Mouse (Mus musculus) forebrain, postnatal 0 days (tissue): Measurements from ENCODE around the gene Rap1gap. TPM values are rescaled to one million over a fixed set of nuclear protein-coding genes. Genes with fewer than 3 reads are reported as not detected.

Experiments used
- ATAC-seq: fragments of 200-750 bp; cut with Nextera tagmentation; 2 replicates; pipeline ENCODE4 v1.8.0; 2017; ENCODE audit warnings: mild to moderate bottlenecking, moderate library complexity
- DNase-seq: peaks from one replicate; pipeline ENCODE4 v3.0.0-alpha.2; 2015
- H3K27ac ChIP-seq: fragments of 300-500 bp; sonication (generic); 2 replicates; pipeline ENCODE4 v1.5.1; 2014; ENCODE audit warnings: low read depth, mild to moderate bottlenecking, antibody characterized with exemption, low read length, moderate library complexity, mixed read lengths
- H3K27me3 ChIP-seq: fragments of 300-500 bp; sonication (generic); 2 replicates; pipeline ENCODE4 v1.6.1; 2014; ENCODE audit warnings: mild to moderate bottlenecking, low read length, mixed read lengths; ENCODE audit not compliant: insufficient read depth
- H3K36me3 ChIP-seq: fragments of 300-500 bp; sonication (generic); 2 replicates; pipeline ENCODE4 v1.6.1; 2014; ENCODE audit warnings: mild to moderate bottlenecking, moderate library complexity; ENCODE audit not compliant: insufficient read depth
- H3K4me1 ChIP-seq: fragments of 300-500 bp; sonication (generic); 2 replicates; pipeline ENCODE4 v1.6.1; 2014; ENCODE audit warnings: antibody characterized with exemption; ENCODE audit not compliant: insufficient read depth
- H3K4me2 ChIP-seq: fragments of 300-500 bp; sonication (generic); 2 replicates; pipeline ENCODE4 v1.6.1; 2014; ENCODE audit warnings: low read depth, mild to moderate bottlenecking, moderate library complexity
- H3K4me3 ChIP-seq: fragments of 300-500 bp; sonication (generic); 2 replicates; pipeline ENCODE4 v1.5.1; 2014; ENCODE audit warnings: low read depth, low read length, mixed read lengths
- H3K9ac ChIP-seq: fragments of 300-500 bp; sonication (generic); 2 replicates; pipeline ENCODE4 v1.6.1; 2014; ENCODE audit warnings: mild to moderate bottlenecking
- H3K9me3 ChIP-seq: fragments of 300-500 bp; sonication (generic); 2 replicates; pipeline ENCODE4 v1.6.1; 2016; ENCODE audit warnings: low read length
- CTCF ChIP-seq: sonication (generic); IDR thresholded peaks from 2 replicates; pipeline ENCODE4 v1.5.1; 2016; ENCODE audit warnings: antibody characterized with exemption, control low read depth, low read depth
- WGBS: fragments of 180-500 bp; shearing (Covaris S2); extraction: QIAGEN DNeasy Blood & Tissue Kit; methylation state at CpG from one replicate; pipeline ENCODE4 v1.1.7; 2014; 5-methylcytosine and 5-hydroxymethylcytosine counted together
- polyA plus RNA-seq: library from polyadenylated mRNA; unstranded; fragments of >200 nt; fragmentation: Nextera tagmentation; extraction: Ambion mirVana; gene quantifications from 2 replicates; pipeline ENCODE4 v1.2.1, GENCODE M21; 2015
- total RNA-seq: library from RNA; depleted of rRNA; stranded (reverse); fragments of >200 nt; gene quantifications from 2 replicates; pipeline ENCODE4 v1.2.3, GENCODE M21; 2014

Gene Rap1gap
- total and polyA plus RNA-seq, 2 experiments from 2014 or later: 74.3 to 113 TPM

GRCm38 (mm10) chr4:137732361-137732760 lies 67.8 kb downstream of the Rap1gap start:
- no peak overlapping the region for H3K4me3 ChIP-seq
- DNase-seq (no peak), ATAC-seq (no peak)
- H3K4me1 ChIP-seq: peaks cover 11% of the 10 kb centered on the region; the same call in 1 of the 2 replicates
- H3K9ac ChIP-seq: no peak overlapping the region
- no peak overlapping the region for H3K27ac ChIP-seq
- no peak overlapping the region for H3K4me2 ChIP-seq
- no peaks in the 10 kb centered on the region for H3K27me3 ChIP-seq
- 80% methylated on average over 3 of the region's 3 CpGs for WGBS
- no peaks in the 10 kb centered on the region for H3K9me3 ChIP-seq
- TF ChIP-seq CTCF: no peak
- no peaks in the 10 kb centered on the region for H3K36me3 ChIP-seq

DNA sequence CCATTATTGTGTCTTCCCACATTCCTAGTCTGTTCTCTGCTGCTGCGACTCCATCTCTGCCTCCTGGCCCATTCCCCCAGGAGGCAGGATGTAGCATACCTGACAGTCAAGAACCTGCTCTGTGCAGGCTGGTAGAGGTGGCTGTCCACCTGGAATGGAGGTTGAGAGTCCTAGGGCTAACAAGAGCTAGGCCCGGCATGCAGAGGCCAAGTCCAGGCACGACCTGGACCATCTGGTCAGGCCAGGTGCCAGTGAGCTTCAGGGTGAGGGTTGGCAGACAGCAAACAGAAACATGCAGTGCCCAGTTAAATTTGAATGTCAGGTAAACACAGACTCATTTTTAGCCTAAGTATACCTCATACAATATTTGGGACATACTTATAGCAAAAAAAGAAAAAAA lies 68.4 kb downstream of the Rap1gap start:
- no peak for DNase-seq
- TF ChIP-seq CTCF: no peak
- WGBS: 83% methylated on average over 3 of the region's 3 CpGs
- Histone ChIP-seq H3K27ac (no peak overlapping the region), H3K4me3 (no peak overlapping the region), H3K4me2 (no peak overlapping the region), H3K36me3 (no peaks in the 10 kb centered on the region), H3K27me3 (no peaks in the 10 kb centered on the region), H3K4me1 (peaks cover 11% of the 10 kb centered on the region; the same call in 1 of the 2 replicates), H3K9ac (no peak overlapping the region), H3K9me3 (no peaks in the 10 kb centered on the region)
- ATAC-seq: no peak

GRCm38 (mm10) chr4:137733459-137733858 lies 68.9 kb downstream of the Rap1gap start:
- Histone ChIP-seq H3K4me2 (no peak overlapping the region), H3K4me1 (peaks cover 7% of the 10 kb centered on the region; the same call in 1 of the 2 replicates), H3K36me3 (no peaks in the 10 kb centered on the region), H3K27ac (no peak overlapping the region), H3K9ac (no peak overlapping the region), H3K4me3 (no peak overlapping the region), H3K9me3 (no peaks in the 10 kb centered on the region), H3K27me3 (no peaks in the 10 kb centered on the region)
- WGBS: 82% methylated on average over 5 of the region's 5 CpGs
- peak; percentile 36; the same call in 1 of the 2 replicates for TF ChIP-seq CTCF
- DNase-seq (no peak), ATAC-seq (no peak)

GRCm38 (mm10) chr4:137736220-137736701 lies 71.7 kb downstream of the Rap1gap start:
- 40% methylated on average over 11 of the region's 11 CpGs for WGBS
- ATAC-seq: peak; percentile 63
- DNase-seq: peak; percentile 19

DNA sequence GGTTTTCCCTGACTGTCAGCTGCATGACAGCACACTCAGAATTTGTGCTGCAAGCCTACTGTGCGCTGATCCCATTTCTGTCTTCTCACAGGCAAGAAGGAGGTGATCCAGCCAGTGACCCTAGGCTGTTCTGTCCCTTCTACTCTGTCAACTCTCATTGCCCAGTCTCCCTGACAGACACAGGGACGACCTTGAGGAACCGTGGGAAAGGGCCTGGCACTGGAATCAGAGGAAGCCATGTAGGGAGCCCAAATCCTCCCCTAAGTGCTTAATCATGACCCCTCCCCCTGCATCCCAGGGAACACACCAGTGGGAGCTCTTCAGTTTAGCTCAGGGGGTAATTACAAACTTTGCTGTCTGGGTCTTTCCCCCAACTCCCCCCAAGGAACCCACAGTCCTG lies 73.2 kb downstream of the Rap1gap start:
- H3K4me3 ChIP-seq: no peak overlapping the region
- TF ChIP-seq CTCF: no peak
- no peaks in the 10 kb centered on the region for H3K27me3 ChIP-seq
- H3K27ac ChIP-seq: no peak overlapping the region
- WGBS: 72% methylated on average over 3 of the region's 3 CpGs
- no peaks in the 10 kb centered on the region for H3K4me1 ChIP-seq
- DNase-seq (no peak), ATAC-seq (no peak)
- no peak overlapping the region for H3K9ac ChIP-seq
- H3K9me3 ChIP-seq: no peaks in the 10 kb centered on the region
- no peaks in the 10 kb centered on the region for H3K36me3 ChIP-seq
- no peak overlapping the region for H3K4me2 ChIP-seq

More at GRCm38 (mm10) chr4:137736220-137736701, 71.7 kb downstream of the Rap1gap start:
- Histone ChIP-seq H3K9me3 (no peaks in the 10 kb centered on the region), H3K27ac (no peak overlapping the region), H3K36me3 (no peaks in the 10 kb centered on the region), H3K27me3 (no peaks in the 10 kb centered on the region), H3K4me1 (no peaks in the 10 kb centered on the region), H3K9ac (no peak overlapping the region), H3K4me2 (no peak overlapping the region), H3K4me3 (no peak overlapping the region)
- no peak for TF ChIP-seq CTCF

- Histone ChIP-seq H3K4me1 (no peaks in the 10 kb centered on the region), H3K4me3 (no peak overlapping the region), H3K27me3 (no peaks in the 10 kb centered on the region), H3K4me2 (peak overlapping the region; percentile 35), H3K36me3 (no peaks in the 10 kb centered on the region), H3K9ac (no peak overlapping the region), H3K27ac (no peak overlapping the region), H3K9me3 (no peaks in the 10 kb centered on the region)
- 48% methylated on average over 9 of the region's 9 CpGs for WGBS
- peak; percentile 85 for ATAC-seq
- TF ChIP-seq CTCF: no peak
- peak; percentile 79 for DNase-seq
Measured at GRCm38 (mm10) chr4:137739151-137739923, 74.8 kb downstream of the Rap1gap start.

DNA sequence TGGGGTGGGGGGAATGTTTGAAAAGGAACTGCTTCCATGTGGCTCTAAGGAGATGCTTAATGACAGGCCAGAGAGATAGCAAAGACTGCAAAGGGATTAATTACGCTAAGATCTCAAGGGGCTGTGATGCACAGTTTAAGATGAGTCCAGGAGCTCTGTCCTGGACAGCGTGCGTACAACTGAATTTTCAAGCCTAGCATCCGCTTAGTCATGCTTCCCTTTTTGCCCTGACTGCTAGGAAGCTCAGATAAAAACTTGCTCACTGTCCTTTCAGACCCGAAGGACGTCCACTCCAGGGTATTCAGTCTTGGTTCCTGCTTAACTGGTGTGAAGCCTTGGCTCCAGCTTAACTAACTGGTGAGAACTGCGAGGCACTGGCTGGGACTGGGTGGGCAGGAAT lies 75.8 kb downstream of the Rap1gap start:
- DNase-seq (no peak), ATAC-seq (no peak)
- 90% methylated on average over 7 of the region's 7 CpGs for WGBS
- Histone ChIP-seq H3K9me3 (no peaks in the 10 kb centered on the region), H3K4me3 (no peak overlapping the region), H3K4me1 (no peaks in the 10 kb centered on the region), H3K27ac (no peak overlapping the region), H3K36me3 (no peaks in the 10 kb centered on the region), H3K9ac (no peak overlapping the region), H3K4me2 (no peak overlapping the region), H3K27me3 (no peaks in the 10 kb centered on the region)
- TF ChIP-seq CTCF: no peak
